Mouse (Mus musculus): ENCODE measurements around the gene Cacna2d3.

DNA sequence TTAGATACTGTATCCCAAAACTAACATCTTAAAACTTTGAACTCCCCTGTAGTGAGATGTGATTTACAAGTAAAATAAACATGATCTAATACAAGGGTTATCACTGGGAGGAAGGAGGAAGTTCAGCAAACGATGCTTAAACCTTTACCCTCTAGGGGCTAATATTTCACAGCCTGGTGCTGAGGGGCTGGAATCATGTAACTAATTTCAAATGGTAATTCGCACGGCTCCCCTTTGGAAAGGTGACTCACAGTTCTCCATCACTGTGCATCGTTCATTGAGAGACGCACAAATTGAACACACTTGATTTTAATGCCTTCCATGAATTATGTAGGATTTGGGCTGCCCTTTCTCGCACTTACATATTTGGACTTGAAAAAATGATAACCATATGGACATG lies 767.6 kb downstream of the Cacna2d3 start:
- TF ChIP-seq CTCF (conservative IDR thresholded peaks at IDR 0.05; ENCODE audit: low read length), result no peak
- no peak for TF ChIP-seq POU5F1 (IDR thresholded peaks at IDR 0.05; ENCODE audit: borderline replicate concordance, low read length)

Data from E14TG2a.4 (cell line).